Mouse (Mus musculus): ENCODE measurements around the gene Reep3. TPM values are rescaled to one million over a fixed set of nuclear protein-coding genes. Genes with fewer than 3 reads are reported as not detected.

Reep3 gene
- total and polyA plus RNA-seq, 3 experiments: 0.01 TPM; not detected in 2

- H3K27me3 ChIP-seq (ENCODE audit: control insufficient read depth in 1 of 2, insufficient read depth in 2 of 2, low read length in 2 of 2): no peaks in the 10 kb centered on the region
- TF ChIP-seq MEF2A (IDR thresholded peaks at IDR 0.05; ENCODE audit: extremely low read depth, insufficient replicate concordance, low read depth, low read length, poor library complexity, severe bottlenecking) (no peak), USF2 (IDR thresholded peaks at IDR 0.05; ENCODE audit: borderline replicate concordance in 1 of 2, insufficient read depth in 1 of 2, low read depth in 1 of 2, low read length in 2 of 2) (no peak), MAZ (IDR thresholded peaks at IDR 0.05; ENCODE audit: low read depth, low read length) (no peak), SIN3A (IDR thresholded peaks at IDR 0.05; ENCODE audit: low read length) (no peak), RAD21 (IDR thresholded peaks at IDR 0.05; ENCODE audit: low read depth, low read length) (no peak)
- no peaks in the 10 kb centered on the region for H3K9me3 ChIP-seq (replicated peaks; ENCODE audit: insufficient read depth, low read length)
- no peaks in the 10 kb centered on the region for H3K79me2 ChIP-seq (ENCODE audit: control insufficient read depth, insufficient read depth, low read length, poor library complexity)
- H3K4me3 ChIP-seq (ENCODE audit: control insufficient read depth in 1 of 2, insufficient read depth in 1 of 2, low read depth in 2 of 2, low read length in 2 of 2): no peak overlapping the region
- no peak overlapping the region for H3K27ac ChIP-seq (ENCODE audit: control insufficient read depth, low read depth, low read length)
- H3K9ac ChIP-seq (ENCODE audit: control insufficient read depth, low read depth, low read length, poor library complexity, severe bottlenecking): no peak overlapping the region
- DNase-seq (ENCODE audit: low read depth, low spot score): no peak
- H3K36me3 ChIP-seq (ENCODE audit: control insufficient read depth in 1 of 2, insufficient read depth in 2 of 2, low read length in 2 of 2): no peaks in the 10 kb centered on the region
- H3K4me1 ChIP-seq (ENCODE audit: control insufficient read depth in 1 of 2, insufficient read depth in 2 of 2, low read length in 2 of 2): no peaks in the 10 kb centered on the region
Measured at GRCm38 (mm10) chr10:66969581-66969980, 127.2 kb downstream of the Reep3 start.

GRCm38 (mm10) chr10:66969081-66969480 is 127.7 kb downstream of the Reep3 start:
- no peaks in the 10 kb centered on the region for H3K4me1 ChIP-seq (ENCODE audit: control insufficient read depth in 1 of 2, insufficient read depth in 2 of 2, low read length in 2 of 2)
- H3K9me3 ChIP-seq (replicated peaks; ENCODE audit: insufficient read depth, low read length): no peaks in the 10 kb centered on the region
- no peaks in the 10 kb centered on the region for H3K36me3 ChIP-seq (ENCODE audit: control insufficient read depth in 1 of 2, insufficient read depth in 2 of 2, low read length in 2 of 2)
- H3K27me3 ChIP-seq (ENCODE audit: control insufficient read depth in 1 of 2, insufficient read depth in 2 of 2, low read length in 2 of 2): no peaks in the 10 kb centered on the region
- TF ChIP-seq EP300 (IDR thresholded peaks at IDR 0.05; ENCODE audit: low read depth in 1 of 2, low read length in 2 of 2) (no peak), ZMIZ1 (IDR thresholded peaks at IDR 0.05; ENCODE audit: low read depth, low read length) (no peak), MAZ (IDR thresholded peaks at IDR 0.05; ENCODE audit: low read depth, low read length) (no peak)
- no peak for DNase-seq (ENCODE audit: low read depth, low spot score)
- no peak overlapping the region for H3K27ac ChIP-seq (ENCODE audit: control insufficient read depth, low read depth, low read length)
- H3K4me3 ChIP-seq (ENCODE audit: control insufficient read depth in 1 of 2, insufficient read depth in 1 of 2, low read depth in 2 of 2, low read length in 2 of 2): no peak overlapping the region
- H3K79me2 ChIP-seq (ENCODE audit: control insufficient read depth, insufficient read depth, low read length, poor library complexity): no peaks in the 10 kb centered on the region
- no peak overlapping the region for H3K9ac ChIP-seq (ENCODE audit: control insufficient read depth, low read depth, low read length, poor library complexity, severe bottlenecking)

- H3K36me3 ChIP-seq (ENCODE audit: control insufficient read depth in 1 of 2, insufficient read depth in 2 of 2, low read length in 2 of 2): no peaks in the 10 kb centered on the region
- no peak overlapping the region for H3K27ac ChIP-seq (ENCODE audit: control insufficient read depth, low read depth, low read length)
- no peaks in the 10 kb centered on the region for H3K79me2 ChIP-seq (ENCODE audit: control insufficient read depth, insufficient read depth, low read length, poor library complexity)
- H3K9ac ChIP-seq (ENCODE audit: control insufficient read depth, low read depth, low read length, poor library complexity, severe bottlenecking): no peak overlapping the region
- H3K4me1 ChIP-seq (ENCODE audit: control insufficient read depth in 1 of 2, insufficient read depth in 2 of 2, low read length in 2 of 2): no peaks in the 10 kb centered on the region
- no peak overlapping the region for H3K4me3 ChIP-seq (ENCODE audit: control insufficient read depth in 1 of 2, insufficient read depth in 1 of 2, low read depth in 2 of 2, low read length in 2 of 2)
- TF ChIP-seq CTCF (IDR thresholded peaks at IDR 0.05 in 2 of 3, conservative IDR thresholded peaks at IDR 0.05 in 1 of 3; ENCODE audit: control insufficient read depth in 1 of 3, insufficient read depth in 1 of 3, low read depth in 2 of 3, low read length in 3 of 3, poor library complexity in 1 of 3, severe bottlenecking in 1 of 3) (no peak), USF2 (IDR thresholded peaks at IDR 0.05; ENCODE audit: borderline replicate concordance in 1 of 2, insufficient read depth in 1 of 2, low read depth in 1 of 2, low read length in 2 of 2) (no peak), ZMIZ1 (IDR thresholded peaks at IDR 0.05; ENCODE audit: low read depth, low read length) (no peak), NRF1 (IDR thresholded peaks at IDR 0.05; ENCODE audit: insufficient read depth, low read depth, low read length, poor library complexity, severe bottlenecking) (no peak), BHLHE40 (IDR thresholded peaks at IDR 0.05; ENCODE audit: borderline replicate concordance, low read depth, low read length) (no peak), SMC3 (IDR thresholded peaks at IDR 0.05; ENCODE audit: low read depth, low read length) (no peak), NELFE (IDR thresholded peaks at IDR 0.05; ENCODE audit: low read depth, low read length) (no peak)
- no peaks in the 10 kb centered on the region for H3K9me3 ChIP-seq (replicated peaks; ENCODE audit: insufficient read depth, low read length)
- no peaks in the 10 kb centered on the region for H3K27me3 ChIP-seq (ENCODE audit: control insufficient read depth in 1 of 2, insufficient read depth in 2 of 2, low read length in 2 of 2)
- no peak for DNase-seq (ENCODE audit: low read depth, low spot score)
Measured at GRCm38 (mm10) chr10:66968541-66968940, 128.2 kb downstream of the Reep3 start.
